Mouse (Mus musculus): Measurements from ENCODE around the gene Ppwd1. TPM values are rescaled to one million over a fixed set of nuclear protein-coding genes. Genes with fewer than 3 reads are reported as not detected.
A peak's percentile ranks its signal among the peaks of the same experiment; 100 is the strongest.
"Not testable (repeated sequence)": the region's sequence is repeated elsewhere in the genome, so short reads cannot be mapped to it uniquely, and the experiment has no call there.

Ppwd1 gene
- 36.3 and 37.2 TPM in 2 replicates for total RNA-seq (2017)

GRCm38 (mm10) chr13:104228384-104229066 is at the start of gene Ppwd1, which contains the start of gene Cenpk:
TSS of gene Ppwd1 (minus strand) at chr13:104228843.
TSS of gene Cenpk (plus strand) at chr13:104228611.
- ATAC-seq (ENCODE audit: extremely low read depth, insufficient number of reproducible peaks, low FRiP score, poor library complexity, severe bottlenecking) = peak; percentile 99

GRCm38 (mm10) chr13:104258997-104259396 is 30.4 kb upstream of the Ppwd1 start:
- no peak for ATAC-seq (ENCODE audit: extremely low read depth, insufficient number of reproducible peaks, low FRiP score, poor library complexity, severe bottlenecking)

- no peak for ATAC-seq (ENCODE audit: extremely low read depth, insufficient number of reproducible peaks, low FRiP score, poor library complexity, severe bottlenecking)
Observed at GRCm38 (mm10) chr13:104229181-104229580, 538 bp upstream of the Ppwd1 start.

GRCm38 (mm10) chr13:104227478-104227877 is 1.2 kb downstream of the Ppwd1 start:
- ATAC-seq (ENCODE audit: extremely low read depth, insufficient number of reproducible peaks, low FRiP score, poor library complexity, severe bottlenecking) = no peak

GRCm38 (mm10) chr13:104204313-104204712 is 24.3 kb downstream of the Ppwd1 start:
- no peak for ATAC-seq (ENCODE audit: extremely low read depth, insufficient number of reproducible peaks, low FRiP score, poor library complexity, severe bottlenecking)

- not testable (repeated sequence) for ATAC-seq (ENCODE audit: extremely low read depth, insufficient number of reproducible peaks, low FRiP score, poor library complexity, severe bottlenecking)
Observed at GRCm38 (mm10) chr13:104195891-104196290, 32.8 kb downstream of the Ppwd1 start.

- ATAC-seq (ENCODE audit: extremely low read depth, insufficient number of reproducible peaks, low FRiP score, poor library complexity, severe bottlenecking) = no peak
Observed at GRCm38 (mm10) chr13:104187357-104187756, 41.3 kb downstream of the Ppwd1 start.

GRCm38 (mm10) chr13:104179176-104179888 is 49.3 kb downstream of the Ppwd1 start:
- no peak for ATAC-seq (ENCODE audit: extremely low read depth, insufficient number of reproducible peaks, low FRiP score, poor library complexity, severe bottlenecking)

- ATAC-seq (ENCODE audit: extremely low read depth, insufficient number of reproducible peaks, low FRiP score, poor library complexity, severe bottlenecking) = peak; percentile 98
Observed at GRCm38 (mm10) chr13:104178650-104179121, 50.0 kb downstream of the Ppwd1 start, which contains the start of gene Trim23. TSS of gene Trim23 (plus strand) at chr13:104178797.

- ATAC-seq (ENCODE audit: extremely low read depth, insufficient number of reproducible peaks, low FRiP score, poor library complexity, severe bottlenecking) = peak; percentile 65
Observed at GRCm38 (mm10) chr13:104177796-104178649, 50.6 kb downstream of the Ppwd1 start, which contains the start of gene Trappc13. TSS of gene Trappc13 (minus strand) at chr13:104178469.

- ATAC-seq (ENCODE audit: extremely low read depth, insufficient number of reproducible peaks, low FRiP score, poor library complexity, severe bottlenecking) = no peak
Observed at GRCm38 (mm10) chr13:104176874-104177273, 51.8 kb downstream of the Ppwd1 start.

GRCm38 (mm10) chr13:104172498-104172897 is 56.1 kb downstream of the Ppwd1 start:
- ATAC-seq (ENCODE audit: extremely low read depth, insufficient number of reproducible peaks, low FRiP score, poor library complexity, severe bottlenecking) = no peak

GRCm38 (mm10) chr13:104171711-104172110 is 56.9 kb downstream of the Ppwd1 start:
- no peak for ATAC-seq (ENCODE audit: extremely low read depth, insufficient number of reproducible peaks, low FRiP score, poor library complexity, severe bottlenecking)

- no peak for ATAC-seq (ENCODE audit: extremely low read depth, insufficient number of reproducible peaks, low FRiP score, poor library complexity, severe bottlenecking)
Observed at GRCm38 (mm10) chr13:104155686-104156085, 73.0 kb downstream of the Ppwd1 start.

Other genes with a start within 250 kb of the Ppwd1 start
- 18.5 and 26.8 TPM in 2 replicates for gene Nln, start 119.2 kb downstream of the Ppwd1 start, total RNA-seq (2017)
- gene Sgtb, start 119.1 kb downstream of the Ppwd1 start, total RNA-seq (2017) = 0.49 and 1.3 TPM in 2 replicates
- gene Trappc13, start 50.4 kb downstream of the Ppwd1 start, total RNA-seq (2017) = 30.6 and 37.0 TPM in 2 replicates
- gene Trim23, start 50.0 kb downstream of the Ppwd1 start, total RNA-seq (2017) = 32.4 and 33.5 TPM in 2 replicates
- gene Cenpk, start 232 bp downstream of the Ppwd1 start, total RNA-seq (2017) = 6.8 and 7.1 TPM in 2 replicates
- 28.4 and 36.1 TPM in 2 replicates for gene Adamts6, start 59.0 kb upstream of the Ppwd1 start, total RNA-seq (2017)

Measured in neutrophil, adult 5-6 weeks (primary cell).